ENCODE assay signal across 12 mouse cellular contexts in genomic region chr16:5130196-5130595, GRCm38 (mm10). TPM values are rescaled to one million over a fixed set of nuclear protein-coding genes. Genes with fewer than 3 reads are reported as not detected.
"Had no signal": no experiment of that assay in that cellular context is flagged by ENCODE, and none has a peak within 500 bp of the region (broad histone marks: within the 10 kb centered on the region; RNA-seq: fewer than 3 reads in every experiment).

No protein-coding gene starts in this region.

- H3K36me3 ChIP-seq: intestine, embryonic 15.5 days; limb, embryonic 13.5 days; liver, embryonic 15.5 days; midbrain, embryonic 12.5 days had no signal

- ATAC-seq: intestine, embryonic 15.5 days had no signal

- H3K4me2 ChIP-seq: liver, embryonic 11.5 days; liver, embryonic 15.5 days; midbrain, embryonic 12.5 days had no signal

- DNase-seq: right cerebral cortex, postnatal 14 days; thymus, postnatal 36 days had no signal

- H3K4me3 ChIP-seq: intestine, embryonic 15.5 days; layer of hippocampus, adult 2 months; limb, embryonic 13.5 days; liver, embryonic 15.5 days; megakaryocyte, embryonic 14.5 days; midbrain, embryonic 12.5 days had no signal

- H3K27ac ChIP-seq: intestine, embryonic 15.5 days; layer of hippocampus, adult 2 months; limb, embryonic 13.5 days; liver, embryonic 15.5 days; macrophage; midbrain, embryonic 12.5 days had no signal

- H3K9ac ChIP-seq: intestine, embryonic 15.5 days; limb, embryonic 13.5 days; liver, embryonic 15.5 days; midbrain, embryonic 12.5 days had no signal

- H3K9me3 ChIP-seq: intestine, embryonic 15.5 days; limb, embryonic 13.5 days; liver, embryonic 15.5 days; megakaryocyte, embryonic 14.5 days; midbrain, embryonic 12.5 days had no signal

RNA-seq across cellular contexts. Expression of gene Ppl, which starts 2.0 kb away (rescaled TPM):
- polyA plus RNA-seq: macrophage had no signal

RNA-seq across cellular contexts. Expression of gene Sec14l5, which starts 16.7 kb away (rescaled TPM):
- polyA plus RNA-seq: kidney, embryonic 14.5 days; liver, embryonic 11.5 days; liver, embryonic 15.5 days; macrophage; small intestine, adult 2 months had no signal
